Mouse (Mus musculus): ENCODE results near the gene Irf6. TPM values are rescaled to one million over a fixed set of nuclear protein-coding genes. Genes with fewer than 3 reads are reported as not detected.

The Irf6 gene
- total and polyA plus RNA-seq, 3 experiments = 0.15 to 0.19 TPM; not detected in 1

- Histone ChIP-seq H3K79me2 (ENCODE audit: control insufficient read depth, insufficient read depth, low read length, poor library complexity) (peaks cover 27% of the 10 kb centered on the region), H3K27me3 (ENCODE audit: control insufficient read depth in 1 of 2, insufficient read depth in 2 of 2, low read length in 2 of 2) (no peaks in the 10 kb centered on the region), H3K27ac (ENCODE audit: control insufficient read depth, low read depth, low read length) (peak overlapping the region; percentile 53), H3K4me1 (ENCODE audit: control insufficient read depth in 1 of 2, insufficient read depth in 2 of 2, low read length in 2 of 2) (peaks cover 2 to 16% of the 10 kb centered on the region in 2 experiments; a peak in 3 of 4 replicates), H3K9ac (ENCODE audit: control insufficient read depth, low read depth, low read length, poor library complexity, severe bottlenecking) (peak overlapping the region; percentile 94), H3K36me3 (ENCODE audit: control insufficient read depth in 1 of 2, insufficient read depth in 2 of 2, low read length in 2 of 2) (peaks cover 8 to 22% of the 10 kb centered on the region in 2 experiments), H3K4me3 (ENCODE audit: control insufficient read depth in 1 of 2, insufficient read depth in 1 of 2, low read depth in 2 of 2, low read length in 2 of 2) (peak overlapping the region; percentile 78 to 99), H3K9me3 (replicated peaks; ENCODE audit: insufficient read depth, low read length) (no peaks in the 10 kb centered on the region)
- no peak for DNase-seq (ENCODE audit: low read depth, low spot score)
- TF ChIP-seq MEF2A (IDR thresholded peaks at IDR 0.05; ENCODE audit: extremely low read depth, insufficient replicate concordance, low read depth, low read length, poor library complexity, severe bottlenecking) (peak; percentile 80; the same call in 1 of the 2 replicates), GATA1 (IDR thresholded peaks at IDR 0.05; ENCODE audit: low read depth, low read length) (no peak), RCOR1 (IDR thresholded peaks at IDR 0.05; ENCODE audit: low read depth, low read length) (peak; percentile 72; the same call in 1 of the 2 replicates), ETS1 (IDR thresholded peaks at IDR 0.05; ENCODE audit: low read depth, low read length) (0 out of 2 replicates have a peak, but pooled peaks have one; percentile 36)
Observed at GRCm38 (mm10) chr1:193129321-193129720, 23.6 kb upstream of the Irf6 start.

- peak; percentile 98 for DNase-seq (ENCODE audit: low read depth, low spot score)
- H3K27ac ChIP-seq (ENCODE audit: control insufficient read depth, low read depth, low read length) = peak within 1 kb of the TSS; percentile 64
- peaks cover 27% of the 10 kb centered on the region for H3K79me2 ChIP-seq (ENCODE audit: control insufficient read depth, insufficient read depth, low read length, poor library complexity)
- H3K9me3 ChIP-seq (replicated peaks; ENCODE audit: insufficient read depth, low read length) = no peaks in the 10 kb centered on the region
- H3K27me3 ChIP-seq (ENCODE audit: control insufficient read depth in 1 of 2, insufficient read depth in 2 of 2, low read length in 2 of 2) = no peaks in the 10 kb centered on the region
- H3K4me1 ChIP-seq (ENCODE audit: control insufficient read depth in 1 of 2, insufficient read depth in 2 of 2, low read length in 2 of 2) = peaks cover 2 to 16% of the 10 kb centered on the region in 2 experiments; a peak in 3 of 4 replicates
- peaks cover 6 to 22% of the 10 kb centered on the region in 2 experiments for H3K36me3 ChIP-seq (ENCODE audit: control insufficient read depth in 1 of 2, insufficient read depth in 2 of 2, low read length in 2 of 2)
- H3K9ac ChIP-seq (ENCODE audit: control insufficient read depth, low read depth, low read length, poor library complexity, severe bottlenecking) = peak within 1 kb of the TSS; percentile 94
- peak within 1 kb of the TSS; percentile 78 to 99 for H3K4me3 ChIP-seq (ENCODE audit: control insufficient read depth in 1 of 2, insufficient read depth in 1 of 2, low read depth in 2 of 2, low read length in 2 of 2)
- TF ChIP-seq ZKSCAN1 (IDR thresholded peaks at IDR 0.05; ENCODE audit: low read depth, low read length) (no peak), CHD2 (IDR thresholded peaks at IDR 0.05; ENCODE audit: low read length) (no peak), RCOR1 (IDR thresholded peaks at IDR 0.05; ENCODE audit: low read depth, low read length) (no peak), KAT2A (conservative IDR thresholded peaks at IDR 0.05; ENCODE audit: low read depth, low read length) (peak; percentile 88), MAZ (IDR thresholded peaks at IDR 0.05; ENCODE audit: low read depth, low read length) (no peak), HCFC1 (IDR thresholded peaks at IDR 0.05; ENCODE audit: low read depth, low read length) (peak; percentile 94), ZNF384 (IDR thresholded peaks at IDR 0.05; ENCODE audit: low read depth, low read length) (peak; percentile 93; the same call in 1 of the 2 replicates), RAD21 (IDR thresholded peaks at IDR 0.05; ENCODE audit: low read depth, low read length) (peak; percentile 2), ELF1 (IDR thresholded peaks at IDR 0.05; ENCODE audit: low read depth, low read length) (peak; percentile 74), MYC (IDR thresholded peaks at IDR 0.05; ENCODE audit: low read depth, low read length) (peak; percentile 99), ZMIZ1 (IDR thresholded peaks at IDR 0.05; ENCODE audit: low read depth, low read length) (no peak; the same call in 1 of the 2 replicates), TBP (IDR thresholded peaks at IDR 0.05; ENCODE audit: low read depth, low read length) (peak; percentile 91), TCF12 (IDR thresholded peaks at IDR 0.05; ENCODE audit: low read depth, low read length) (peak; percentile 58; the same call in 1 of the 2 replicates), JUND (IDR thresholded peaks at IDR 0.05; ENCODE audit: low read depth, low read length) (no peak), SIN3A (IDR thresholded peaks at IDR 0.05; ENCODE audit: low read length) (peak; percentile 97), POLR2AphosphoS2 (IDR thresholded peaks at IDR 0.05; ENCODE audit: low read length) (peak; percentile 78; the same call in 1 of the 2 replicates), MAX (IDR thresholded peaks at IDR 0.05; ENCODE audit: low read length) (peak; percentile 97), EP300 (IDR thresholded peaks at IDR 0.05; ENCODE audit: low read depth in 1 of 2, low read length in 2 of 2) (no peak; a peak in 1 of 4 replicates), CTCF (IDR thresholded peaks at IDR 0.05 in 2 of 3, conservative IDR thresholded peaks at IDR 0.05 in 1 of 3; ENCODE audit: control insufficient read depth in 1 of 3, insufficient read depth in 1 of 3, low read depth in 2 of 3, low read length in 3 of 3, poor library complexity in 1 of 3, severe bottlenecking in 1 of 3) (peak; percentile 82 to 93 (median 91)), NRF1 (IDR thresholded peaks at IDR 0.05; ENCODE audit: insufficient read depth, low read depth, low read length, poor library complexity, severe bottlenecking) (peak; percentile 81), POLR2A (IDR thresholded peaks at IDR 0.05; ENCODE audit: control insufficient read depth in 1 of 2, insufficient read depth in 1 of 2, low read depth in 1 of 2, low read length in 2 of 2, poor library complexity in 1 of 2) (peak; percentile 23 to 91; a peak in 3 of 4 replicates), SMC3 (IDR thresholded peaks at IDR 0.05; ENCODE audit: low read depth, low read length) (peak; percentile 29; the same call in 1 of the 2 replicates), ZC3H11A (IDR thresholded peaks at IDR 0.05; ENCODE audit: low read depth, low read length) (no peak), TAL1 (IDR thresholded peaks at IDR 0.05; ENCODE audit: low read length) (no peak), CHD1 (IDR thresholded peaks at IDR 0.05; ENCODE audit: low read depth, low read length) (no peak), NELFE (IDR thresholded peaks at IDR 0.05; ENCODE audit: low read depth, low read length) (peak; percentile 81), GATA1 (IDR thresholded peaks at IDR 0.05; ENCODE audit: low read depth, low read length) (no peak), MAFK (IDR thresholded peaks at IDR 0.05; ENCODE audit: borderline replicate concordance, low read depth, low read length) (no peak)
Observed at GRCm38 (mm10) chr1:193129786-193130455, 23.0 kb upstream of the Irf6 start, which contains the start of gene Diexf. TSS of gene Diexf (minus strand) at chr1:193130272.
